Mouse (Mus musculus) 3T3-L1 (cell line): ENCODE data around the gene Pcx.

Source experiments
- DNase-seq: peaks from one replicate; pipeline ENCODE4 v3.0.0-alpha.2; 2015; ENCODE audit warnings: low read depth, low spot score

The Pcx gene

DNA sequence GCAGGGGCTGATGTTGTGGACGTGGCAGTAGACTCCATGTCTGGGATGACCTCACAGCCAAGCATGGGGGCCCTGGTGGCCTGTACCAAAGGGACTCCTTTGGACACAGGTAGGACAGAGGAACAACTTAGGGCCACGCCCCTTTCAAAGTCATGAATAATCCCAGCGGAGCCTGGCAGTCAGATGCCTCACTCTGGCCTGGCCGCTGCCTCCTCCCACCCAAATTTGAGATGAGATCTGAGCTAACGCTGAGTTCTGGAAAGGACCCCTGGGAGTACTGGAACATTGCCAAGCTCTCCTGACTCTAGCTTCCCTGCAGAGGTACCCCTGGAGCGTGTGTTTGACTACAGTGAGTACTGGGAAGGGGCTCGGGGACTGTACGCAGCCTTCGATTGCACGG, 109.2 kb downstream of the Pcx start:
- DNase-seq, result no peak

DNA sequence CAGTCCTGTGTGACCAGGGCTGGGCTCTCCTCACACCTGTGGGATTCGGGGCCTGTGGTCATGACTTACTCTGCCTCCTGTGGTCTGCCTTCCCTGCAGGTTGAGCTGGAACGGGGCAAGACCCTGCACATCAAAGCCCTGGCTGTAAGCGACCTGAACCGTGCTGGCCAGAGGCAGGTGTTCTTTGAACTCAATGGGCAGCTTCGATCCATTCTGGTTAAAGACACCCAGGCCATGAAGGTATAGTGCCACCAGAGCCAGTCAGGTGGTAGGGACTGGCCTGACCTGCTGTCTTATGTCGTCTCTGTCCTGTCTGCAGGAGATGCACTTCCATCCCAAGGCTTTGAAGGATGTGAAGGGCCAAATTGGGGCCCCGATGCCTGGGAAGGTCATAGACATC, 110.4 kb downstream of the Pcx start:
- DNase-seq, result no peak

DNA sequence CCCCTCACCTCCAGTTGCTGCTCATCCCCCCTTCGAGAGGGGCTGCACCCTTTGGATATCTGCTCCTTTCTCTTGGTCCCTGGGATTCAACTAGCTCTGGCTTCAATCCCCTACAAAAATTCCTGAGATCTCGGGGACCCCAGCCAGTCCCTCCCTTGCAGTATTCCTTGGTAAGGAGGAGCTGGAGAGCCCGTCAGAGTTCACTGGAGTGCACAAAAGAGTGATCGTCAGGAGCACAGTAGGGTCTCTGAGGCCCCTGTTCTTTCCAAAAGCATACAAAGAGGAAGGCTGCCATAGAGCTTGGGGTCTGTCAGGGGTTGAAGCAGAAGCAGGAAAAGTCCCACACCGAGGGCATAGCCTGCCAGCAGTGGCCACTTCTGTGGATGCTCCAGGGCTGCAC, 112.5 kb downstream of the Pcx start:
- DNase-seq, result no peak

DNA sequence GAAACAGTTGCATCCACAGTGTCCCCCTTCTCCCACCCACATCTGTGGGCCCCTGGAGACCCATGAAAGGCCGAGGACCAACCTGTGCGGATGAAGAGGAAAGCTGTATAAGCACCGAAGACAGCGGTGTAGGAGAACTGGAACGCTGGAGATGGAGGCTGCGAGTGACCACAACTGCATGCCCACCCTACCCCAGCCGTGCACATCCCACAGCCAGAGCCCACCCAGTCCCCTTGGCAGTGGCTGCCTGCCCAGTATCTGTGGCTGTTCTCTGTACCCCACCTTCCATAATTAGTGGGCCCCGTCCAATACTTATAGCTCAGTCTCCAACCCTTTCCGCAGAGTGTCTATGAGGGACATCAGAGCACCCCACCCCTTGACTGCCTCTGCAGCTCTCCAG, 113.1 kb downstream of the Pcx start:
- no peak for DNase-seq

DNA sequence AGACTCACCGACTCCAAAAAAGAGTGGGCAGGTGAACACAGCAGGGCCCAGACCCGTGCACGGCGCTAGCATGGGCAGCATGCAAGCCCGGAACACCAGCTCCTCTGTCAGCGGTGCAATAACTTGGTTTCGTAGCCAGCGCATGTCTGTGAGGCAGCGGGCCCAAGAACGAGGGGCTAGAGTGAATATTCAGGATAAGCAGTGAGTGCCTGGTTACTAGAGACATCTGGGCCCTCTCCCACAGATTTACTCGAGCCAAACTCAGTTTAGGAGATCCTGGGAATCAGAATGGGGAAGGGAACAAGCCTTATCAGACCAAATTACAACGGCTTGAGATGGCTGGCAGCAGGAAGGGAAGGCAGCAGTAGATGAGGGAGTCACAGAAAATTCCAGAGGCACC, 113.7 kb downstream of the Pcx start:
- DNase-seq, result no peak

DNA sequence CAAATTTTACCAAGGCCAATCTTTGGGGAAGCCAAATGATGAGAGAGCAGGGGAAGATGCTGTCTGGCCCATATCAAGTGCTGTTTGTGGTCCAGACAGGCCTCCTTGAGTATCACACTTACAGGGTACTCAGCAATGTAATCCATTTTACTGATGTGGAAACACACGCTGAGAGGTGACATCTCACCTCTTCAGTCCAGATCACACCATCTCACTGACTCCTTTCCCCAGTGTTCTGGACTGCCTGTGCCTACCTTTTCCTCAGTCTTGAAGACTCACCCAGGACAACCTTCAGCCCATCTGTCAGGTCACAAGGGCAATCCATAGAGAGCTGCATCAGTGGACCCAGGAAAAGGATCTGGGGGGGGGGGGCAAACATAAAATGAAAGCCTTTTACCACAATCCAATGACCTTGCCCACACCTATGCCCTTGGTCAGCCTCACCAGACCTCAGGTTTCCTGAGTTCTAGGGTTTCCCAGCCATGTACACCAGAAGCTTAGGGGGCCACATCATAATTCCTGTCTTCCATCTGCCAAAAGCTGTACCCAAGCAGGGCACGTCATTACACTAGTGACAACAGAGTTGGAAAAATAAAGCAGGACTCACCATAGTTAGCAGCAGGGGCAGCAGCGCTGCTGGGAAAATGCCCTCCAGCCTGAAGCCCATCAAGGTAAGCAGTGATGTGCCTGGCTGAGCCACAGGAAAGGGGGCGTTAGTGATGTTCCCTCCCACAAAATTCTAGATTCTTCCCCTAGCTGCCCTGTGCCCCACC, 114.3 kb downstream of the Pcx start:
- DNase-seq, result no peak

DNA sequence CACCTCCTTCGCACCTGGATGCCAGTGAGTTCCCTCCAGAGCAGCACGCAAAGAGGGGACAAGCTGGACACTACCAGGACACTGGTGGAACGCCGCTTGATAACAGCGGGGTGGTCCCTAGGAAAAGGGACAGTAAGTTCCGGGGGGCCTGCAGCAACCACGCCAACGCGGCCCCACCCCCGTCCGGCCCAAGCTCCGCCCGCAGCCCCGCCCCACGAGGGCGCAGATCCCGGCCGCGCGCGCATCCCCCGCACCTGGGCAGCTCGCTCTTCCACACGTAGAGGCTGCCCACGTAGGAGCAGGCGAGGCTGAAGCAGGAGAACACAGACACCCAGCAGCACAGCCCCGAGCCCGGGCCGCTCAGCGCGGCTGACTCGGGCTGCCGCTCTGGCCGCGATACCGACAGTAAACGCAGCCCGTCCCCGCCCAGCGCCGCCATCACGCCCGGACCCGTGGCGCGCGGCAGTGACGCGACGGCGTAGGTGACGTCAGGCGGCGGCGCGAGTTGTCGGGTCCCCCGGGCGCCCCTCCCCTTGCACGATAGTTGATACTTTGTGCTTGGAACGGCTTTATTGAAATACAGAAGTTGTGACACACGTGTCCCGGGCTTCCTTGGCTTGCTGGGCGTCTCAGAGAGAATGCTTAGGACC, 115.0 kb downstream of the Pcx start, which contains the start of gene Rce1:
Gene Rce1 (minus strand): TSS at position 463 of the 650 bp plus-strand sequence.
- peak; percentile 88 for DNase-seq

DNA sequence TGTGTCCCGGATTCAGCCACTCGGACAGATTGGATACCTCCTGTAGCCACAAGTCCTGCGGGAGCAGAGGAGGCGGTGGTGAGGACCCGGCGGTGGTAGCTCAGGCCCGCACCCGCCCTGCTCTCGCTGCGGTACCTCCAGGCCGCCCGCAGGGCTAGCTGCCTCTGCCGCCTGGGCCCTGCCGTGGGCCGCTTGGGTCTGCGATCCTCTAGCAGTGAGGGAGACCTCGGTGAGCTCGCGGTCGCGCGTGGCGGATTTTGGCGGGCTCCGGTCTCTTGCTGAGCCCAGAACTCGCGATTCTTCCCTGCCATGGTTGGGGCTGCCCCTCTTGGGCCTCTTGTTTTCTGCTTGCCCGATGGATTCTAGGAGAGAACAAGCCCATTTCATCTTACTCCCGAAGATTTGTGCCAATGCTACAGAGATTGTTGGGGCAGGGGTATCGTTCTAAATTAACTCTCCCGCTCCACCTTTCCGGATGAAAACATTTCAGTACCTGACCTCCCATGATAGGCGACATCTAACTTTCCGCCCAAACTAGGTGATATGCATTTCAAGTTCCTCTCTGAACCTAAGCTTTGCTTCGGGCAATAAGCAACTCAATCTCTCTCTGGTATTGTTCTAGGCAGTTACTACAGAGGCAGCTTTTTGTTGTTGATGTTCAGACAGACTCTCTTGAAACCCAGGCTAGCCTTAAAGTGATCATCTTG, 115.7 kb downstream of the Pcx start:
- DNase-seq, result peak; percentile 58

DNA sequence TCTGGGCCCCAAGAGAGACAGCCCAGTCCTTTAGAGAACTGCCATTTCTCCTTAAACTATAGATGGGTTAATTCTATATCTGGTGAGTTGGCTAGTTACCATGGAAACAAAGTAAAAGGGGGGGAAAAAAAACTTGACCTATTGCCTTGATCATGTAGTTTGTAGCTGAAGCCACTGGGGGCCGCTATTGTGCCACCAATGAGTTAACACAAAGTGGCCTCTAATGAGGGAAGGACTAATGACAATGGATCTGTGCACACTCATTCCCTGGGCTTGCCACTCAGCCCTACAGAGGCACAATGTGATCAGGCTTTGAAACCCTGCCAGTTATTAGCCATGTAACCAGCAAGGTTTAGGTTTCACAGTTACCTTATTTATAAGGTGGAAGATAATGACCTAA, 118.5 kb downstream of the Pcx start:
- peak; percentile 84 for DNase-seq

DNA sequence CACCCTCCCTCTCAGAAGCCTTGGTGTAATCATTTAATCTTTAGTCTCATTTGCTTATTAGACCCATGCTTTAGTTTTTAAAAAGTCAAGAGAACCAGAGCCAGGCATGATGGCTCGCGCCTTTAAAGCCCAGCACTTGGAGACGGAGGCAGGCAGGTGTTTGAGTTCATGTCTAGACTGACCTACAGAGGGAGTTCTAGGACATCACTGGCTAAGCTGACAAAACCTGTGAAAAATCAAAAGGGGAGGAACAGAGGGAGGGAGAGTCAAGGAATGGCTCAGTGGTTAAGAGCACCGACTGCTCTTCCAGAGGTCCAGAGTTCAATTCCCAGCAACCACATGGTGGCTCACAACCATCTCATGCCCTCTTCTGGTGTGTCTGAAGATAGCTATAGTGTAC, 125.7 kb downstream of the Pcx start:
- no peak for DNase-seq

DNA sequence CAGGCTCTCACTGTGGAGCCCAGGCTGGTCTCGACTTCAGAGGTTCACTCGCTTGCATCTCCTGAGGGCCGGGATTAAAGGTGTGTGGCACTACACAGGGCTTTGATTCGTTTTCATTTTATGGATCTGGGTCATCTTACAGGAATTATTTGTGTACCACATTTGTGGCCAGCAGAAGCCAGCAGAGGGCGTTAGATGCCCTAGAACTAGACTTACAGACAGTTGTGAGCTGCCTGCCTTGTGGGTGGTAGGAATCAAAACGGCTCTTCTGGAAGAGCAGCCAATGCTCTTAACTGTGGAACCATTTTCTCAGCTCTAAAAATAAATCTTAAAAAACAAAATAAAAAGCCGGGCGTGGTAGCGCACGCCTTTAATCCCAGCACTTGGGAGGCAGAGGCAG, 134.0 kb downstream of the Pcx start:
- DNase-seq, result peak; percentile 46

DNA sequence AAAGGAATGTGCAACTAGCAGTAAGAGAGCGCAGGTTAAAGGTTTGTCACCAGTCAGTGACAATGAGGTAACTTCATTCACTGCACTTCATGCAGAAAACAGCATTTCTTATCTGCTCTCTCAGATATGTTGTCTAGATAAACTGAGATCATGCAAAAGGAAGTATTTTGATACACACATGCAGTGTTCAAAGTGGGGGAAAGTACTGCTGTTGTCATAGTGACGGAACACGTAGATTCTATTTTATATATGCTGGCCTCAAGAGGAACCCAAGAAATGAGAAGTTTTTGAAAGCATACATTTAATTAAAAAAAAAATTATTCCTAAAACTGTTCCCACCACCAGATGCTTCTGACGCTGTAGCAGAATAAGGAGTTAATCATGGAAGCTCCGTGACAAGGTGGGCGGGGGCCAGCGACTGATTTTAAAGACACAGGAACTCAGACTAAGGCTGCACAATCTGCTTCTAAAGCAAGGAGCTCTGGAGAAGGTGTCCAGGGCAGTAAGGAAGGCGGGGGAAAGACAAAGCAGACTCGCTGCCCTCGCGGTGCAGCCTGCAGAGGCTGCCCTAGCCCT, 136.7 kb downstream of the Pcx start:
- no peak for DNase-seq

DNA sequence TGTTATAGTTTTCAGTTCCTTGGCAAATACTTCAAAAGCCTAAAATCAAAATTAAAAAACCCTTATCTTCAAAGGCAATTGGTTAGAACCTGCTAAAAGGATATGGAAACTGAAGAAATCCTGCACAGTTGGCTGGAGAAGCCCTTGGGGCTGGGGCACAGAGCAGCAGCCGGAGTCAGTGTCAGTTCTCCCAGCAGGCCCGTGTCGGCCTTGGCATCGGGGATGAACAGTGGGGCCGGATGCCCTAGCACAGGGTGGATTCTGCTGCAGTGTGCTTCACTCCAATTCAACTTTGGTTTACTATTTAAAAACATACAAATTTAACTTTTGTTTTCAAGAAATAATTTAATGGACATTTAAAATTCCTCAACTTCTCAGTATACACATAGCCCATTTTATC, 147.9 kb downstream of the Pcx start:
- DNase-seq, result no peak

DNA sequence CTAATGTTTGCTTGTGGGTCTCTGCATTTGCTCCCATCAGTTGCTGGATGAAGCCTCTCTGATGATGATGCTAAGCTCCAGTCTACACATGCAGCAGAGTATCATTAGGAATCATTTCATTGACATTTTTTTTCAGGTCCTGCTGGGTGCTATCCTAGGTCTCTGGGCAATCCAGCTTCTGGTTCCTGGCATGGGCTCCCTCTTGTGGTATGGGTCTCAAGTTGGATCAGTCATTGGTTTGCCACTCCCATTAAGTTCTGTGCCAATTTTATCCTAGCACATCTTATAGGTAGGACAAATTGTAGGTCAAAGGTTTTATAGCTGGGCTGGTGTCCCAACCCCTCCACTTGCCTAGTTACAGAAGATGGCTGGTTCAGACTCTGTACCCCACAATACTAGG, 156.5 kb downstream of the Pcx start:
- DNase-seq, result peak; percentile 33

DNA sequence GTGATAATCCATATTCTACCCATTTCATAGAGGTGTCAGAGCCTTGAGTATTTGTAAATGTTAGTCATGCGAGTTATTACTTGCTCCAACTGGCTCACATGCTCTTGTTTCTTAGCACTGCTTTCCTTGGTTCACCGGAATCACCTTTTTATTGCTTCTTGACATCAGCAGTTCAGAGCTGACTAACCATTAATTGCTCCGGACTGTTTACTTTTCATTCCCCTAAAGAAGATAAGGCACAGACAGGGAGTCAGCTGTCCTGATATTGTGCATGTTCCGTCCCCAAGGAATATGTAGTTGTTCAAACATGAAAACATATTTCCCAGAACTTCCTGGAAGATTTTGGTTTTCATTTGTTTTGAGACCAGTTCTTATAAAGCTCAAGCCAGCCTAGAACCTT, 160.5 kb downstream of the Pcx start:
- DNase-seq, result no peak
